Mouse (Mus musculus) lung, postnatal 36 days (tissue): ENCODE data around the gene Chmp1a.
"Not testable (repeated sequence)": the region's sequence is repeated elsewhere in the genome, so short reads cannot be mapped to it uniquely, and the experiment has no call there.

ENCODE experiments used
- DNase-seq: peaks from one replicate; pipeline ENCODE4 v3.0.0; 2022; ENCODE audit warnings: mixed read lengths

The Chmp1a gene

GRCm38 (mm10) chr8:123212321-123213117 is at the start of gene Chmp1a, which contains the start of gene Spata33:
Gene Chmp1a, minus strand, starts transcription at chr8:123212763.
Gene Spata33, plus strand, starts transcription at chr8:123212832.
- peak; percentile 94 for DNase-seq

- not testable (repeated sequence) for DNase-seq
Observed at GRCm38 (mm10) chr8:123257593-123257992, 45.0 kb upstream of the Chmp1a start.

- no peak for DNase-seq
Observed at GRCm38 (mm10) chr8:123257114-123257513, 44.6 kb upstream of the Chmp1a start.

- DNase-seq = no peak
Observed at GRCm38 (mm10) chr8:123255170-123255569, 42.6 kb upstream of the Chmp1a start.

- DNase-seq = peak; percentile 85
Observed at GRCm38 (mm10) chr8:123254099-123254885, 41.7 kb upstream of the Chmp1a start, which contains the start of the genes Zfp276 and Vps9d1. Gene Zfp276, plus strand, starts transcription at chr8:123254195. Gene Vps9d1, minus strand, starts transcription at chr8:123254348.

GRCm38 (mm10) chr8:123253451-123254098 is 41.0 kb upstream of the Chmp1a start:
- peak; percentile 39 for DNase-seq

GRCm38 (mm10) chr8:123252925-123253324 is 40.4 kb upstream of the Chmp1a start:
- no peak for DNase-seq

GRCm38 (mm10) chr8:123250940-123251339 is 38.4 kb upstream of the Chmp1a start:
- DNase-seq = no peak

- peak; percentile 18 for DNase-seq
Observed at GRCm38 (mm10) chr8:123248596-123248995, 36.0 kb upstream of the Chmp1a start.

- no peak for DNase-seq
Observed at GRCm38 (mm10) chr8:123247748-123248147, 35.2 kb upstream of the Chmp1a start.

GRCm38 (mm10) chr8:123245543-123245942 is 33.0 kb upstream of the Chmp1a start:
- no peak for DNase-seq

GRCm38 (mm10) chr8:123244382-123244781 is 31.8 kb upstream of the Chmp1a start:
- no peak for DNase-seq

- no peak for DNase-seq
Observed at GRCm38 (mm10) chr8:123243053-123243452, 30.5 kb upstream of the Chmp1a start.

- no peak for DNase-seq
Observed at GRCm38 (mm10) chr8:123242107-123242923, 29.8 kb upstream of the Chmp1a start.

GRCm38 (mm10) chr8:123239398-123239797 is 26.8 kb upstream of the Chmp1a start:
- no peak for DNase-seq

GRCm38 (mm10) chr8:123235520-123236497 is 23.2 kb upstream of the Chmp1a start, which contains the start of gene Spata2l:
Gene Spata2l, minus strand, starts transcription at chr8:123236233.
- DNase-seq = peak; percentile 92

GRCm38 (mm10) chr8:123234918-123235519 is 22.5 kb upstream of the Chmp1a start:
- DNase-seq = no peak

- DNase-seq = no peak
Observed at GRCm38 (mm10) chr8:123233760-123234159, 21.2 kb upstream of the Chmp1a start.

GRCm38 (mm10) chr8:123233300-123233699 is 20.7 kb upstream of the Chmp1a start:
- DNase-seq = no peak

GRCm38 (mm10) chr8:123232553-123232952 is 20.0 kb upstream of the Chmp1a start:
- no peak for DNase-seq
